Mouse (Mus musculus) gastrocnemius, adult 18-20 months (tissue): ENCODE measurements around the gene Bglap. TPM values are rescaled to one million over a fixed set of nuclear protein-coding genes. Genes with fewer than 3 reads are reported as not detected.
"Not testable (repeated sequence)": the region's sequence is repeated elsewhere in the genome, so short reads cannot be mapped to it uniquely, and the experiment has no call there.

ENCODE experiments used
- DNase-seq: peaks from one replicate; pipeline ENCODE4 v3.0.0; 2021; ENCODE audit warnings: low spot score
- long read RNA-seq, 2 experiments: library from polyadenylated mRNA; stranded (forward); transcript quantifications; one replicate each; pipeline ENCODE4 v2.0.0; 2021
- total RNA-seq, 2 experiments: library from RNA; stranded (reverse); gene quantifications; 2 replicates each; pipeline ENCODE4 v1.2.3; 2021

Gene Bglap
- not detected for total RNA-seq
- long read RNA-seq, experiment 1: 0 reads
- long read RNA-seq, experiment 2: 0 reads

DNA sequence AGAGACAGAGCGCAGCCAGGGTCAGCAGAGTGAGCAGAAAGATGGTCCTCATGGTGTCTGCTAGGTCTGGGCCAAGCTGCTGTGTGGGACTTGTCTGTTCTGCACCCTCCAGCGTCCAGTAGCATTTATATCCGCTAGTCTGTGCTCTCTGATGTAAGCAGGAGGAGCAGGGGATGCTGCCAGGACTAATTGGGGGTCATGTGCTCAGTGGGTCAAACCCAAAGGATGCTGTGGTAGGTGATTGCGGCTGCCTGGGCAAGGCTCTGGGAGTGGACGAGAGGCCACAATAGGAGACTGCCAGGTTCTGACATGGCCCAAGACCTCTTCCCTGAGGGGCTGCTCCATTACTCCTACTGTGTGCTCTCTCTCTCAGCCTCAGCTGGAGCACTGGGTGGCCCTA lies at the start of gene Bglap:
Gene Bglap, minus strand, starts transcription at position 101 of the 400 bp plus-strand sequence.
- no peak for DNase-seq

DNA sequence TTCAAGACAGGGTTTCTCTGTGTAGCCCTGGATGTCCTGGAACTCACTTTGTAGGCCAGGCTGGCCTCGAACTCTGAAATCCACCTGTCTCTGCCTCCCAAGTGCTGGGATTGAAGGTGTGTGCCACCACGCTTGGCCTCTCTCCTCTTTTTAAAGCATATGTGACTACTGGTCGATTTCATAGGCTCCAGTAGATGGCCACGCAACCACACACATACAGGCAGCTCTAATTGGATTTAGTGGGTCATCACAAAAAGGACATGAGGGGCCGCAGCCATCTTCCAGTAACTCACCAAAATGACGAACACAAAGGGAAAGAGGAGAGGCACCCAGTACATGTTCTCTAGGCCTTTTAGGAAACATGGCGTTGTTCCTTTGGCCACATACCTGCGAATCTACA lies 44.4 kb upstream of the Bglap start:
- DNase-seq: not testable (repeated sequence)

DNA sequence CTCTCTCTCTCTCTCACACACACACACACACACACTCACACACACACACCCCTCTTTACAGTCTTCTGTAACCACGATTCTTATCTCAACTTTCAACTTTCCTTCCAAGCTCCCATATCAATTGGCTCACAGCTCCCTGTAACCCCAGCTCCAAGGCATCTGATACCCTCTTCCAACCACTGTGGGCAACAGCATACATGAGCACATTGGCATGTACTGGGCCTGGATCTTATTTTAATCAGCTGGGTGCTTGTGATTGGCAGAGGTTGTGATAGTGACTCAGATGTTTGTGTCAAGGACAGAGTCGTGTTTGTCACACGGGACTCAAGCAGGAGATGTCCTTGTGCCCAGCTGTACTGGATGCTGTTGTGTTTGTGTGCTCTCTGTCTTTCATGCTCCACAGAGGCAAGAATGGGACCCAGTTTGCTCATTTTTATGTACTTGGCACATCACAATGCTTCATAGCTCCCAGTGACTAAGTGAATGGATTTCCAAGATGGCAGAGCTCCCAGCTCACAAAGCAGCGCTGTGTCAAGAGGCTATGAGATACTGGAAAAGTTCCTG lies 43.2 kb upstream of the Bglap start:
- peak; percentile 70 for DNase-seq

DNA sequence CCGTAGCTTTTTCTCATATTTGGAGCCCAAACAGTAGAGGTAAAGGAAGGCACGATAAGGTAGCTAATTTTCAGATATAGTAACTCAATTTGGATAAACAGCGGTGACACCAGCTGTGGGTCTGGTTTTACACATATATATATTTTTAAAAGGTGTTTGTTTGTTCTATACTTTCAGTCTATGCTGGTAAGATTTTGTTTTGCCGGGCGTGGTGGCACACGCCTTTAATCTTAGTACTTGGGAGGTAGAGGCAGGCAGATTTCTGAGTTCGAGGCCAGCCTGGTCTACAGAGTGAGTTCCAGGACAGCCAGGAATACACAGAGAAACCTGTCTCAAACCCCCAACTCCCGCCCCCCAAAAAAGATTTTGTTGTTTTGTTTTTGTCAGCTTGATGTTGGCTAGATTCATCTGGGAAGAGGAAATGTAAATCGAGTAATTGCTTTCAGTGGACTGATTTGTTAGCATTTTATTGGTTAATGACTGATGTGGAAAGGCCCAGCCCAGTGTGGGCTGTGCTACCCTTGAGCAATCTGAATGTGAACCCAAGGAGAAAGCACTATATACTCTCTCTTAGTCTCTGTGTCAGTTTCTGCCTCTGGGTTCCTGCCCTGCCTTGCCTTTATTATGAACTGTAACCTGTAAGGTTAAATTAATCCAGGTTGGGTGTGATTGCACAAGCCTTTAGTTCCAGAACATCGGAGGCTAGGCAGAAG lies 41.6 kb upstream of the Bglap start:
- no peak for DNase-seq

DNA sequence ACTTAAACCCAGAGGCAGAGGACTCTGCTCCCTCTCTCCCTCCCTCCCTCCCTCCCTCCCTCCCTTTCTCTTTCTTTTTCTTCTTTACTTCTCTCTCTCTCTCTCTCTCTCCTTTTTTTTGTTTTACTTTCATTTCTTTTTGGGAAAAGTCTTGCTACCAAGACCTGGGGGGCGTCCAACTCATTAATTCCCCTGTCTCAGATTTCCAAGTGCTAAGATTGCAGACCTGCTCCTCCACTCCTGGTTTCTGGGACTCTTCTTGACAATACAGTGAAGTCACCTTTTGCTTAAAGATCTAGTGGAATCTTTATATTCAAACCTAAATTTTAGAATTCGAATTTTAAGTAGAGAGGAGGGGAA lies 41.0 kb upstream of the Bglap start:
- no peak for DNase-seq

DNA sequence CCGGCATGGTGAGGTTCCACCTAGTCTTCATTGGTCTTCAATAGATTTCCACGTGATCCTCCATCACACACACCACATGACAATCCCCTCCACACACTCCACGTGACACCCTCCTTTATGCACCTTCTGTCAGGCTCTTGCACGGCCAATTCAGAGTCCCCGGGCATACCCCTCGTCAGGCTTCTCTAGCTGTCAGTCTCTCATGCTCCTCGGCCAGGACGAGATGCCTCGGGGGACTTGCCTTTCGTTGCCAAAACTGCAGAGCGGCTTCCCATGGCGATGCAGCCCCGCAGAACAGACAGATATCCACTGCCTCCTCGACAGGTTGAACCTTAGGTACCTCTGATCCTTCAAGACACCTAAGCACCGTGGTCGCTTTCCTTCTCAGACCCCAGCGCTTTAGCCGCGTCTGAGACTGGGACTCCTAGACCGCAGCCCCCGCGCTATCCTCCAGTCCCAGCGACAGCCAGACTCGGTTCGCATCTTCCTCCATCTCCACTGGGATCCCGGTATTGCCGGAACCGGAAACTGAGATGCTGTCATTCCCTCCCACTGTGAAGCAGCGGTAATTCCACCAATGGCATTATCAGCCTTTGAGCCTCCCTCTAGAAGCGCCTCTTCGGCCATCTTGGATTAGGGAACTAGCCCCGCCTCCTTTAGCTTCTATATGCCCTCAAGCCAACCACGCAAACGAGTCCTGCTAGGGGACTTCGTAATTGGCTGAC lies 40.5 kb upstream of the Bglap start, which contains the start of gene Slc25a44:
Gene Slc25a44, minus strand, starts transcription at position 535 of the 725 bp plus-strand sequence.
- DNase-seq: peak; percentile 99

DNA sequence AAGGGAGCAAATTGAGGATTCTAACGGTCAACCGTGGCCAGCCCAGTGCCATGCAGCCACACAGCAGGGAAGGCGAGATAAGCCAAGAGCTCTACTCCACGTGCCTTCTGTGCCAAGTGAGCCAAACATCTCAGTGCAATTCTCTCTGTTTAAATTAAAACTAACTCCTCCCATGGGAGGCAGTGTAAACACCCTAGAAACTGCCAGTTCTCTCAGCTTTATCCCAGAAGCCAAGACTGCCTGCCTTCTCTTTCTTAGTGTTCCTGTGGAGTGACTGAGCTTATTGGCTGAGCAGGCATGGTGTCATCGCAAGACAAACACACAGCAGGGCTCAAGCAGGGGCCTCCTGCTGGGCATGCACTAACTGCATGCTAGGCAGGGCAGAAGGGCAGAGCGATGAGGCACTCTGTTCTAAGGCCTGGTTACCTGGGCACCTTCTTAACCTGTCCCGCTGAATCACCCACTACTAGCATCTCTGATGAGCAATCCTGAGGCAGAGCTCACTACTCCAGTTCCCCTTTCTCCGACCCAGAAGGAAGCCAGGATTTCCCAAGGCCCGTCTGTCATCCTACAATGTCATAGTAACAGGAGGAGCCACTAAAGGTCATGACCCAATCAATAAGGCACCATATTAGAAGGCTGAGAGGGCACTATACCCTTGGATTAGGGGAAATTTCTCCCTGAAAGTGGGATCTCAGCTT lies 37.9 kb upstream of the Bglap start:
- DNase-seq: no peak

DNA sequence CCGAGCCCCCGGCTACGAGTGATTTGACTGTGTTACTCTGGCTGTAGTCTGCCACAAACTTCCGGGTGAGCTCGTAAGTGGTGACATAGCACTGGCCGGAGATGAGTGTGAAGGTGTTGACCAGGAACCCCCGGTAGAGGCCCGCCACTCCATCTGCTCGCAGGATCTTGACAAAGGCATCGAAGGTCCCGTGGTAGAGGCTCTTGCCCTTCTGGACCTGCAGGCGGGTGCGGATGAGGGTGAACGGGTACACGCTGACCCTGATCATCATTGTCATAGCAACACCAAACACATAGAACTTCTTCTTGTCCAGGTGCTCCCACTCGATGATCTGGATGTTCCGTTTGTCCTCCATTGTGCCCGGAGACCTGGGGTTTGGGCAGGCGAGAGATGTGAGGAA lies 36.5 kb upstream of the Bglap start:
- no peak for DNase-seq

DNA sequence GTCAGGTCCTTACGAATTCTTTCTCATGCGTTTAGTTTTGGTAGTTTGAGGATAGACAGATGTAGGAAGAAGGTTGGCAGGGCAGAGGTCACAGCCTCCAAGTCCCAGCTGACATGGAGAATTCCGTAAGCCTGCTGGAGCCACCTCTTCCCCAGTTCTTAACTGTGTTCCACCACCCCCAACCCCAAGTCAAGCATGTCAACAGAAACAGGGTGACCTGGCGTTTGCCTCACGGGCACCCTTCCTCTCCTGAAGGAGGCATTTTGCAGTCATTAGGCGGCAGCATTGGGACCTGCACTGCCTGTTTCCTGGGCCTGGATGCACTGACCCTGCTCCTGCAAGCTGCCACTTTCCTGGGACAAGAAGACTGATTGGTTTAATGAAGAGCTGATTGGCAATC lies 33.8 kb upstream of the Bglap start:
- no peak for DNase-seq

DNA sequence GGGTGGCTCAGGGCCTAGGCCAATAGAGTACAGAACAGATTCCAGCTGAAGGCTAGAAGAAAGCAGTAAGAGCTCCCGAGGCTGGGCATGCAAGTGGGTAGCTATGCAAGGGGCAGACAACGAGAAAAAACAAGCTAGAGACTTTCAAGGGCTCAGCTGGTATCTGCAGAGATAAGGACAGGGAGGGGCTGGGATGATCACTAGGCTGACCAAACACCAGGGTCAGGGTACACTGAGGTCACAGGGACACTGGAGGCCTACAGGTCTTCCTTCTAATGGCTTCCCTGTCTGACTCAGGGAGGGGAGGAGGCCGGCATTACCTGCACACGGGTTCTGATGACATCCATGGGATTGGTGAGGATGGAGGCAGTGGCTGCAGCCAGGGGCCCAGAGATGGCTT lies 31.4 kb upstream of the Bglap start:
- no peak for DNase-seq

DNA sequence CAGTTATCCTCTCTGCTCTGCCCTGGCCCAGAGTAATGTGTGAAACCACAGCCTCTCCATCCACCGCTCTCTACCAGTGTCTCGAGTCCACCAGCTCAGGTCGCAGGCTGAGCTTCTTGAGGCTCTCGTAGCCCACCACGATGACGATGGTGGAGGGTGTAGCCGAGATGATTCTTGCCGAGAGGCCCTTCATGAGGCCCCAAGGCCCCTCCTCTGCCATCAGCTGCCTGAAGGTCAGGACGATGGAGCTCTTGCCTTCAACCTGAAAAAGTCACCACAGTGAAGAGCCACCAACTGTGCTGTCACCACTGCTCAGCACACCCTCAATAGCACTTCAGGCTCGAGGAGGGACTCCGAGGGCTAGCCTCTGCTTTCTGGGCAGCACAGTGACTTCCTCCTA lies 28.4 kb upstream of the Bglap start:
- no peak for DNase-seq

DNA sequence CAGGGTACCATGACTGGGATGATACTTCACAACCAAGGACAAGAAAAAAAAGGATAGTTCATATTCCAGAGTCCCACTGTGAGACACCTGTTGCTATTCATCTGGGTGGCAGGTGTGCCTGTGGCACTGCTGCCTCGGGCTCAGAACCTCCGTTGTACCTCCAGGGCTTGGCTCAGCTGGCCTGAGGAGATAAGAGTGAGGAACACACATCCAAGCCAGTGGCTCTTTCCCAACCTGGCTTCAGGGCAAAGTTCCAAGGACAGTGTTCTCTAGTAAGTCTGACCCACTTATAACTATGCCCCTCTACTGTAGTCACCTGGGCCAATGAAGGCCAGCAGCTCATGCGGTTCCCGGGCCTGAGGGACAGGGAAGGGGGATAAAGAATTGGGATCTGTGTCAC lies 27.4 kb upstream of the Bglap start:
- no peak for DNase-seq

DNA sequence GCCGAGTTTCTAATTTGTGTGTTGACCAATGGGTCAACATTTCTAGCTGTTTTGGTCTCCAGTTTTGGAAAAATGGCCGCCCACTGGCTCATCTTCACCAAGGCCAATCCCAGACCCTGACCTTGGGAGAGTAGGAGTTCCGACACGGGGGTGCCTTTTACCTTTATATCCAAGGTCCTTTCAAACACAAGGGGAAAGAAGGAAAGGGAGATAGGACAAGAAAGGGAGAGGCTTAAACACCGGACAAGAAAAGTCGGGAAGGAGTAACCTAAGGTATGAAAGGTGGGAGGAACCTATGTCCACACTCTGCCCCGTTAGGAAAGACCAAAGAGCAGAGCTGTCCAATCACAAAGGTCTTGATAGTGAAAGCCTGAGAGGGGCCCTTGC lies 26.4 kb upstream of the Bglap start:
- no peak for DNase-seq

DNA sequence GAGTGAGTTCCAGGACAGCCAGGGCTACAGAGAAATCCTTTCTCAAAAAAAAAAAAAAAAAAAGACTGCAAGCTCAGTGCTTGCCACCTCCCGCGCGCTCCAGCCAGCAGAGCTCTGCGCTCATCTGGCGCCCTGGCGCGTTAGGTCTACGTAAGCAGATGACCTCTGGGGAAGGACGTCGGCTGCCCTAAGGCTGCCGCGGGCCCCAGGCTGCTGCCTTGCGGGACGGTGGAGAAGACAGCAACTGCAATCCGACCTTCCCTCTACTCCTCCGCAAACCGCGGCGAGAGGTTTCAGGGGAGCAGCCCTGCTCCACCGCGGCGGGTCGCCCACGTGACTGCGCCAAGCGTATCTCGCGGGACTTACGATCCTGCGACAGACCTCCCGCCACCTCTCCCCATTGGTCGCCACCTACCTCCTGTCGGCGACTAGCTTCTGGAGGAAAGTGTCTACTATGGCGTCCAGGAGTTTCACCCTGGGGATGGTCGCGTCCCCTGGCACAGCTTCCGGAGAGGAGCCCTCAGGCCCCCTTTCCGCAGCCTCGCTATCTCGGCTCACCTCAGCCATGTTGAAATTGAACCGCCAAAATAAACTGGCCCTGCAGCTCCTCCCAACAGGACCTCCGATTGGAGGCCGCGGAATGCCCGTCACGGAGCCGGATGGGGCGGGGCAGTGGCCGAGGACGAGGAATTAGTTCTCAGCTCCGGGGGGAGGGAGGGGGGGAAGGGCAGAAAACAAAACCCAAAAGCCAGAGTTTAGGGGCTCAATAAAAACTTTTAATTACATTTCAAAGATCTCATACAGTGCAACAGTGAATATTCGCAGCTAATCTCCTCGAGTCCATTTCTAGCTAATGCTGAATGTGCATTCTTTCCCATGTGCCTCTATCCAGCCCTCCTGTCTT lies 25.7 kb upstream of the Bglap start, which contains the start of gene Pmf1:
Gene Pmf1, minus strand, starts transcription at position 591 of the 904 bp plus-strand sequence.
- DNase-seq: peak; percentile 94

DNA sequence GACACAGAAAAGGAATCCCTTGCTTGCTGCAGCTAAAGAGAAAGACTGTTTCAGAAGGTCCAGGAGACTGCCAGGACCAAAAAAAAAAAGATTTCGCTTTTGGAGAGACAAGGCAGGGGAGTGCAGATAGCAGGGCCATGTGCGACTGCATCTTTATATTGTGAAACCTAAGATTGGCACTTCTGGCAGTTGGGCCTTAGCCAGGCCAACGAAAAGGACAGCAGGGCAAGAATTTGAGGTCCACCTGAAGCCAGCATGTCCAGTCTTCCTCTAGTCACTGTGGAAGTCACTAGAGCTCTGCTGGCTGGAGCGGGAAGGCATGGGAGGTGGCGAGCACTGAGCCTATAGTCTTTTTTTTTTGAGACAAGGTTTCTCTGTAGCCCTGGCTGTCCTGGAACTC lies 24.7 kb upstream of the Bglap start:
- DNase-seq: no peak

DNA sequence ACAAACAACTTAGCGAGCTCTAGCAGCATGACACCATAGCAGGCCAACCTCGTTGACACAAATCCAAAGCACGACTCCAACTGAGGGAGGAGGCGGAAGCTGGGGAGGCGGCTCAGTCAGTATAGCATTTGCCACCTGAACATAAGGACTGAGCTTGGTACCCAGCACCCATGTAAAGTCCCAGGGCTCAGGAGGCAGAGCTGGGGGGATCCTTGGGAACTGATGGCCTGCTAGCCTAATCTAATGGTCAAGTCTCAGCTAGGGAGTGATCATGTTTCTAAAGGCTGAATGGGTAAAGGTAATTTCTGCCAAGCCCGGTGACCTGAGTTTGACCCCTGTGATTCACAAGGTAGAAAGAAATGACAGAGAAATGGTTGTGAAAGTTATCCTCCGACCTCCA lies 23.3 kb upstream of the Bglap start:
- no peak for DNase-seq

DNA sequence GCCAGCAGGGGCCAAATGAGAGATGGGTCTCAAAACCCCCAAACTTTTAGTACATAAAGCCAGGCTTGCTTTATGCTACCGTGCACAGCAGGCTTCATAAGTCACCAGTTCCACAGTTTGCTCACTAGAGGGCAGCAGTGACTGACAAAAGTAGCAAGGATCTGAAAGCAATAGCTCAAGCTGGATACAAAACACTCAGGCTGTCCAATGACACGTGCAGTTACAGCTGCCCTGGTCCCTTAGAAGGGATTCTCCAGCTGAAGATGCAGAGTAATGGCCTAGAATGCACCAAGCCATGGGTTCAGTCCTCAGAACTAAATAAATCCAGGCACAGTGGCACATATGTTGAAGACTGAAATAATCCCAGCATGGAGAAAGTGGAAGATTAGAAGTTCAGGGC lies 22.8 kb upstream of the Bglap start:
- peak; percentile 77 for DNase-seq

DNA sequence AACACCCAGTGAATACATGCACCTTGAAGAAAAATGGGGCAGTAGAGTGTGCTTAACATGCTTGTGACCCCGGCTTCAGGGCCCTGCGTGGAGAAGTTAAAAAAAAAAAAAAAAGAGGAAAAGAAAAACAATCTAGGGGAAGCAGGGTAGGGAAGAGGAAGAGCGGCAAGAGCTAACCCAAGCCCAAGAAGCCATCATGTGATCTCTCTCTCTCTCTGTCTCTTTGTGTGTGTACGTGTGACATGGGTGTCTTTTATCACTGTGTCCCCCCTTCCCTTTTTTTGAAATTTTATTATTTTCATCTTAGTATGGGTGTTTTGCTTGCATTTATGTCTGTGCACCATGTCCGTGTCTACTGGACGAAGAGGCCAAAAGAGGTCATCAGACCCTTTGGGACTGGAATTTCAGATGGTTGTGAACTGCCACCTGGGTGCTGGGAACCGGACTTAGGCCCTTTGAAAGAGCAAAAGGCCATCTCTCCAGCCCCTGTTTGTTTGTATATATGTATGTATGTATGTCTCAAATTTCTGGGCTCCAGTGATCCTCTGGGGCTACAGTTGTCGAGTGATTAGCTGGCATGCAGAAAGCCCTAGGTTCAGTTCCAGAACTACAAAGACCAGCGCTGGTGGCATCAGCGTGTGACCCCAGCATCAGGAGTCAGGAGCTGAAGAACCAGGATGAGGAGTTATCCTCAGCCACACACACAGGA lies 19.4 kb upstream of the Bglap start:
- DNase-seq: no peak

DNA sequence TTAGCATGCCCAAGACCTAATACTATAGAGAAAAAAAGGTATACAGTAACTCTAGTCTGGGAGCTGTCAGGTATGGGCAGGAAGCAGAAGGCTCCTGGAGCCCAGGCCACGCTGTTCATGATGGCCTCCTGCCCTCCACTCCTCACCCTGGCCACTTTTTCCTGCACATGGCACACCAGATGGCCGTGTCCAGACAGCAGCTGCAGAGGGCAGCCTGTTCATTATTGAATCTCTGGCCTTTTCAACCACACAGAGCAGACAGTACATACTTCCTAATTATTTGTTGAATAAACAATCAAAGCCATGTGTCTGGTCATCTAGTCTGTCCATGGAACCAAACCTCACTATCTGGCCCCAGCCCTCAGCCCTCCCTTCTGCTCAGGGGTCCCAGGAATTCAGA lies 14.4 kb upstream of the Bglap start:
- DNase-seq: no peak

DNA sequence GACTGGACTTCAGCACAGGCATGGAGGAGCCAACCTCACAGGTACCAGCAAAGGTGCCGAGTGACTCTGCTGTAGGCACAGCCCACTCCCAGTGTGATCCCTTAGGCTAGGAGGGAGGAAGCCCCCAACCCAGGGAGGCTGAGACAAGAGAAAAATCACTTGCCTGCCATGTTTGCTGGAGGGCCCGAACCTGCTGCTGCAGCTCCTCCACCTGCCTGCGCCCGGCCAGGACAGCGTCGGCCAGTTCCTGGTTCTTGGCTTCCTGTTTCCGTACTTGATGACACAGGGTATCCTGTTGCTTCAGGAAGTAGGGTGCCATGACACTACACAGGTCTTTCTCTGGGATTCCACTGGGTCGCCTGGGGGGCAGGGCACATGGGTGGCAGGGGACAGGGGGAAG lies 11.5 kb upstream of the Bglap start:
- DNase-seq: no peak
